Mouse (Mus musculus) midbrain, embryonic 16.5 days (tissue): ENCODE measurements around the gene Slc35e1. TPM values are rescaled to one million over a fixed set of nuclear protein-coding genes. Genes with fewer than 3 reads are reported as not detected.
A peak's percentile ranks its signal among the peaks of the same experiment; 100 is the strongest.

Experiments
- ATAC-seq: fragments of 200-750 bp; cut with Nextera tagmentation; 2 replicates; pipeline ENCODE4 v1.8.0; 2017; ENCODE audit warnings: moderate TSS enrichment
- H3K27ac ChIP-seq: fragments of 300-500 bp; sonication (generic); 2 replicates; pipeline ENCODE4 v1.5.1; 2014; ENCODE audit warnings: mild to moderate bottlenecking, low read length, mixed read lengths
- H3K27me3 ChIP-seq: fragments of 300-500 bp; sonication (generic); 2 replicates; pipeline ENCODE4 v1.6.1; 2014; ENCODE audit warnings: low read depth, low read length, mixed read lengths; ENCODE audit not compliant: control insufficient read depth, insufficient read depth
- H3K36me3 ChIP-seq: fragments of 300-500 bp; sonication (generic); 2 replicates; pipeline ENCODE4 v1.6.1; 2014; ENCODE audit warnings: mild to moderate bottlenecking, low read length, moderate library complexity, mixed read lengths; ENCODE audit not compliant: control insufficient read depth, insufficient read depth
- H3K4me1 ChIP-seq: fragments of 300-500 bp; sonication (generic); 2 replicates; pipeline ENCODE4 v1.6.1; 2014; ENCODE audit warnings: mild to moderate bottlenecking, low read length, mixed read lengths; ENCODE audit not compliant: control insufficient read depth, insufficient read depth
- H3K4me2 ChIP-seq: fragments of 300-500 bp; sonication (generic); 2 replicates; pipeline ENCODE4 v1.6.1; 2014; ENCODE audit warnings: mild to moderate bottlenecking, low read length, mixed read lengths
- H3K4me3 ChIP-seq: fragments of 300-500 bp; sonication (generic); 2 replicates; pipeline ENCODE4 v1.5.1; 2014; ENCODE audit warnings: low read depth, mild to moderate bottlenecking, low read length, moderate library complexity, mixed read lengths
- H3K9ac ChIP-seq: fragments of 300-500 bp; sonication (generic); 2 replicates; pipeline ENCODE4 v1.6.1; 2014; ENCODE audit warnings: low read depth, low read length, mixed read lengths
- H3K9me3 ChIP-seq: fragments of 300-500 bp; sonication (generic); replicated peaks from 2 replicates; pipeline ENCODE4 v1.6.1; 2014; ENCODE audit warnings: mild to moderate bottlenecking, low read length, mixed read lengths; ENCODE audit not compliant: control insufficient read depth, poor library complexity, severe bottlenecking
- WGBS: fragments of 180-500 bp; shearing (Covaris S2); extraction: QIAGEN DNeasy Blood & Tissue Kit; methylation state at CpG from one replicate; pipeline ENCODE4 v1.1.7; 2014; 5-methylcytosine and 5-hydroxymethylcytosine counted together
- polyA plus RNA-seq: library from polyadenylated mRNA; unstranded; fragments of >200 nt; fragmentation: Nextera tagmentation; extraction: Ambion mirVana; gene quantifications from 2 replicates; pipeline ENCODE4 v1.2.1, GENCODE M21; 2015

Gene Slc35e1
- polyA plus RNA-seq, 1 experiment from 2014 or later, result 8.2 TPM

DNA sequence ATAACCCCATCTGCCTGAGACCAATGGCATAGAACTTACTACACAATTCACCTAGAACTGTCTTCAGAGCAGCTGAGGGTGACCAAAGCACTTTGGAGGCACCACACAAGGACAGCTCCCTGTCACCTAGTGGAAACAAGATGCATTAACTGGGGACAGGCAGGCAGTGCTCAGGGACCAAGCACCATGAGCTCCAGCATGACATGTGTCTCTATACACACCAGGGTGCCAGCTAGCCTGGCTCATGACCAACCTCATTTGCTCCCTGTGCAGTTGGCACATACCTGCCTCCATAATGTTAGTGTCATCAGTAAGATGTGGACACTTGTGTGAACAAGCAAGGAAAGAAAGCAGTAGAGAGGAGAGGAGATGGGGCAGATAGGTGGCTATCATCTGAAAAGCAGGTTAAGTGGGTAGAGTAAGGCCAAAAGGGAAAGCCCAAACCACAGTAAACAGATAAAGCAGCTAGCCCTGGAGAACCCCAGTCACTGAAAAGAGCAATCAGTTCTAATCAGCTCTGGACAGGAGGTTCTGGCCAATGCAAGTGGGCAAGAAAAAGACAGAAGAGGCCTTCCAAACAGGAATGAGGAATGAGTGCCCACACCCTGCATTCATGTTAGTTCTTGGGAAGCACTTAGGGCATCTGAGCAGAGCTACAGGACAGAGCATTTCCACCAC lies 12.4 kb upstream of the Slc35e1 start:
- Histone ChIP-seq H3K9me3 (no peaks in the 10 kb centered on the region), H3K4me3 (no peak overlapping the region), H3K36me3 (no peaks in the 10 kb centered on the region), H3K27ac (no peak overlapping the region), H3K27me3 (no peaks in the 10 kb centered on the region), H3K4me1 (peaks cover 4% of the 10 kb centered on the region; the same call in 1 of the 2 replicates), H3K9ac (no peak overlapping the region), H3K4me2 (no peak overlapping the region)
- no peak for ATAC-seq

DNA sequence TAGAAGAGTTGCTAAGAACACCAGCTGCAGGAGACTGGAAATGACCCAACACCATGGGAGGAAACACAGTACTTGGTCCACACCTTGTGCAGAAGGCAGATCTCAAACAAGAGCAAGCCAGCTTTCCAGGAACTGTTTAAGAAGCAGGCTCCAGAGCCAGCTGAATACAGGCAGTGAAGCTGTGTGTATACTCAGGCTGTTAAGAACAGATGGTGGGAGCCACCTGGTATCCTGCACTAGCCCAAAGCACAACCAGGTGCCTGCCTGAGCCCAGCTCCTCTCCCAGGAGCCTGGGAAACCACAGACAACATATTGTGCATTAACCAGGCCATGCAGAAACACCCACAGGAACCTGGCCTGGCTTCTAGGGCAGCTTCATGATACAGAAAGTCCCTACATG lies 11.7 kb upstream of the Slc35e1 start:
- no peak for ATAC-seq
- Histone ChIP-seq H3K4me2 (no peak overlapping the region), H3K36me3 (no peaks in the 10 kb centered on the region), H3K27ac (no peak overlapping the region), H3K4me1 (peaks cover 4% of the 10 kb centered on the region; the same call in 1 of the 2 replicates), H3K9ac (no peak overlapping the region), H3K9me3 (no peaks in the 10 kb centered on the region), H3K27me3 (no peaks in the 10 kb centered on the region), H3K4me3 (no peak overlapping the region)

DNA sequence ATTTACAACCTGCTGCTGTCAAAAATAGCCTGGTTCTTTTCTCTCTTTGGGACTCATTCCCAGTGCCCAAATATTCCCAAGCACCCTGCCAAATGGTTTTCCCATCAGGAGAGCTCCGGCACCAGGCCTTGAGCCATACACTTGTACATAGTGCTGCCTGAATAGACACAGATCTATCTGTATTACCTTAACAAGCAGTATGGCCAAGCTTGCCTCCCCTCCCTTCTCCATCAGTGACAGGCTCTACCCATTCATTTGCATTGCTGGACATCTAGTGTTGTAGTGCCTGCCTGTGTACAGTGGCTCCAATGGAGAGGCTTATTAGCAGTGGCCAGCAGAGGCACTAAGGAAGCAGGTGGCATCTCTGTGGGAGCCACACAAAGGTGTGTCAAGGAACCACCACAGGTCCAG lies 8.1 kb upstream of the Slc35e1 start:
- H3K4me2 ChIP-seq, result no peak overlapping the region
- peaks cover 4% of the 10 kb centered on the region; the same call in 1 of the 2 replicates for H3K4me1 ChIP-seq
- H3K9ac ChIP-seq, result no peak overlapping the region
- H3K9me3 ChIP-seq, result no peaks in the 10 kb centered on the region
- ATAC-seq, result no peak
- peaks cover 11% of the 10 kb centered on the region for H3K36me3 ChIP-seq
- H3K27ac ChIP-seq, result no peak overlapping the region
- no peak overlapping the region for H3K4me3 ChIP-seq
- no peaks in the 10 kb centered on the region for H3K27me3 ChIP-seq
- 97% methylated on average over 1 of the region's 1 CpGs for WGBS

DNA sequence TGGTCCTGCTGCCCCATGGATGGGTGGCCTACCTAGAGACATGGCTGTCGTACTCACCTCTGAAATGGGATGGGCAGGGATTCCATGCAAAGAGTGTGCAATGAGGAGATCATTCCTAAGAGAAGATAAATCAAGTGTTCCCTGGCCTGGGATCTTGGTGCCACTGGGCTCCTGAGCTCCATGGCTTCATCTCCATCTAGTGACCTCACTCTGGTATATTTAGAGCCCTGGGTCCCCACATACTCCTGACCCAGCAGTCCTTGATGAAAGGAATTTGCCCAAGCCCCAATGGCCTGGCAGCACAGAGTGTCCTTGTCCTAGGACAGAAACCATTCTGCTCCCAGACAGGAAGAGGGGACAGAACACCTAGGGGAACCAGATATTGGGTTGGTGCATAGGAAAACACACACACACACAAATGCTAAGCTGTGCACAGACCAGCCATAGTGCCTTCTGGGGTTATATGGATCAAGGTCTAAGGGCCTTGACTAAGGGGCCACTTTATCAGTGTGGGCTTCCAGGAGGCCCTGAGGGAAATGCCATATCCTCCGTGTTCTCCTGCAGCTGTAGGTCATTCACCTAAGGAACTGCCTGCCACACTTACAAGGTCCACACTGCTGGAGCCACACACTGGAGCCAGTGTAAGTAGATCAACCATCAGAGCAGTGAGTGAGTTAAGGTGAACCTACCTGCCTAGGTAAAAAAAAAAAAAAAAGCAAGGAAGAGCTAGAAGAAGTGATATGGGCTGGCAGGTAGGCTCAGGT lies 7.3 kb upstream of the Slc35e1 start:
- Histone ChIP-seq H3K4me2 (no peak overlapping the region), H3K9me3 (no peaks in the 10 kb centered on the region), H3K27me3 (no peaks in the 10 kb centered on the region), H3K4me1 (peaks cover 4% of the 10 kb centered on the region; the same call in 1 of the 2 replicates), H3K9ac (no peak overlapping the region), H3K27ac (no peak overlapping the region), H3K4me3 (no peak overlapping the region), H3K36me3 (peaks cover 14% of the 10 kb centered on the region)
- no peak for ATAC-seq
- 94% methylated on average over 2 of the region's 2 CpGs for WGBS

DNA sequence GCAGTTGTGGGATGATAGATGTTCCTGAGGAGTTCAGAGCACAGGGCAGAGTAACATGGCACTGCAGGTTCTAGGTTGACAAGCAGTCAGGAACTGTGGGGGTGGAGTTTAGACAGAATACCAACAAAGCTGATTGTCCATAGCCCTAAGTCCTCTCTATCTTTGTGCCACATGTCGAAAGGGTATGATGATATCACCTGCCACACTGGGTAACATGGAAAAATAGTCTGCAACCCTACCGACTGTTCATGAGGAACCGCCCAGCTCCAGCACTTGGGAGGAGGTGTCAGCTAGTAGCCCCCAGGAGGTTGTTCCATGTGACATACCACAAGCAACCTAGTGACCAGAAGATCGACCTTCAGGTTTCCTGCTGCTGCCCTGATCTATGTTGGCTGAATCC lies 6.1 kb upstream of the Slc35e1 start:
- H3K4me3 ChIP-seq, result no peak overlapping the region
- no peak overlapping the region for H3K9ac ChIP-seq
- no peaks in the 10 kb centered on the region for H3K27me3 ChIP-seq
- no peaks in the 10 kb centered on the region for H3K9me3 ChIP-seq
- ATAC-seq, result no peak
- H3K36me3 ChIP-seq, result peaks cover 14% of the 10 kb centered on the region
- no peak overlapping the region for H3K27ac ChIP-seq
- peaks cover 10% of the 10 kb centered on the region for H3K4me1 ChIP-seq
- 94% methylated on average over 4 of the region's 4 CpGs for WGBS
- no peak overlapping the region for H3K4me2 ChIP-seq

DNA sequence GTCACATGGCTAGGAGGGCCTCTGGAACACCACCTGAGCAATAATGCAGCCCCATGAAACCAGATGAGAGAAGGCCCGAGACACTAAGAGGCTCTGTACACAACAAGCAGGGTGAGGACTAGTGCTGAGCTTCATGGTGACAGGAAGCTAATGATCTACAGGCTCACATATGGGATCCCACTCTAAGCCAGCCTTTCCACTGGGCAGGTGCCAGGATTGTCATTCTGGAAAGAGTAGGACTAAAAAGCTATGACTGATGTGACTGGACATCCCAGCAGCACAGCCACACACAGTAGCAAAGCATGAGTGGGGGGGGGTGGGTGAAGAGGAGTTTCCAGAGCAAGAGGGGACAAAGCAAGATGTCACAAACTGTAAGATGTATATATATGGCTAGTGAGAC lies 5.5 kb upstream of the Slc35e1 start:
- Histone ChIP-seq H3K36me3 (peaks cover 14% of the 10 kb centered on the region), H3K4me2 (no peak overlapping the region), H3K4me3 (no peak overlapping the region), H3K9ac (no peak overlapping the region), H3K27ac (no peak overlapping the region), H3K4me1 (peaks cover 12% of the 10 kb centered on the region), H3K9me3 (no peaks in the 10 kb centered on the region), H3K27me3 (no peaks in the 10 kb centered on the region)
- no peak for ATAC-seq
- WGBS, result 87% methylated on average over 1 of the region's 1 CpGs

DNA sequence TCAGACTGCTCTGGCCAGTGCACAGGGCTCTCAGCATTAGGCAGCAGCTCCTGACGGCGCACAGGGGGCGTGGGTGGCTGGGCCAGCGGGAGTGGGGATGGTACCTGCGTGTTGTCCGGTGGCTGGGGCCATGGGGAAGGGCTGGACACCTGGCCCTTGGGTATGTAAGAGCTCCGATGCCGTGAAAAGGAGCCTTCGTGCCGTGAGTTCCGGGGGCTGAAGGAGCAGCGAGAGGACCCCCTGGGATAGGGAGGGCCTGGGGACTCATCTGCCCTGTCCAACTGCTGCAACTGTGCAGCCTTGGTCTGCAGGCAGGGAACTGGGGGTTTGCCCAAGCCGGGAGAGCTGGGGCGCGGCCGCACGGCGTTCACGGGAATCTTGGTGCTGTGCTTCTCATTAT lies 3.8 kb upstream of the Slc35e1 start:
- 88% methylated on average over 19 of the region's 19 CpGs for WGBS
- ATAC-seq, result no peak

DNA sequence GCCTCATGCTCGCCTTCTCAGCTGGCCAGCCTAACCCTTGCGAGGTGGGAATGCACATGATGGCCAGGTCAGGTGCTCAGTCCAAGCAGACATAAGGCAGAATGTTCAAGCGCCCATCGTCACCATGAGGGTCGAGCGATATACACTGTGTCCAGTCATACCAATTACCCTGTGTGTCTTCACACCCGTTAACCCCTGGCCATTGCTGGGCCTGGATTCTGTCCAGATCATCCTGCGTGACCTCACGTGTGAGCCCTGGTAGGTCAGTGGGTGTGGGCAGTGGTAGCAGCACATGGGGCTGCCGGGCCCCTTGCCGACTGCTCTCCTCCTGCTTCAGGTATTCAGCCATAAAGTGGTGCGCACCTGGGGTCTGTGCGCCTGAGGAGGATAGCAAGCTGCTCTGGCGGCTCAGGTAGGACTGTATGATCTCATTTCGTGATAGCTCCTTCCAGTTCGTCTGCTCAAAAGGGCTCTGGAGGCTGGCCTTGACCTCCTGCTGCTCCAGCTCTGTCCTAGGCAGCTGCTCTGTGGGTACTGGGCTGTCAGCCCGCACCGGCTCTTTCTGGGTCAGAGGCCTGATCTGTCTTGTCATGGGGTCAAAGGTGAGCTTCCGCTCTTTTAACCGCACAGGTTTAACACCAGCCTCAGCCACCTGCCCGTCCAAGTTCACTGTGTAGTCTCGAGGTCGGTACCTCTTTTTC lies 3.1 kb upstream of the Slc35e1 start:
- Histone ChIP-seq H3K36me3 (peaks cover 14% of the 10 kb centered on the region), H3K9ac (no peak overlapping the region), H3K4me3 (no peak overlapping the region), H3K9me3 (no peaks in the 10 kb centered on the region), H3K4me2 (no peak overlapping the region), H3K4me1 (peaks cover 25% of the 10 kb centered on the region), H3K27me3 (no peaks in the 10 kb centered on the region), H3K27ac (no peak overlapping the region)
- no peak for ATAC-seq
- 86% methylated on average over 23 of the region's 23 CpGs for WGBS

More for the DNA sequence above, 3.8 kb upstream of the Slc35e1 start:
- Histone ChIP-seq H3K27ac (no peak overlapping the region), H3K9ac (no peak overlapping the region), H3K9me3 (no peaks in the 10 kb centered on the region), H3K36me3 (peaks cover 14% of the 10 kb centered on the region), H3K27me3 (no peaks in the 10 kb centered on the region), H3K4me1 (peaks cover 18% of the 10 kb centered on the region), H3K4me2 (no peak overlapping the region), H3K4me3 (no peak overlapping the region)

DNA sequence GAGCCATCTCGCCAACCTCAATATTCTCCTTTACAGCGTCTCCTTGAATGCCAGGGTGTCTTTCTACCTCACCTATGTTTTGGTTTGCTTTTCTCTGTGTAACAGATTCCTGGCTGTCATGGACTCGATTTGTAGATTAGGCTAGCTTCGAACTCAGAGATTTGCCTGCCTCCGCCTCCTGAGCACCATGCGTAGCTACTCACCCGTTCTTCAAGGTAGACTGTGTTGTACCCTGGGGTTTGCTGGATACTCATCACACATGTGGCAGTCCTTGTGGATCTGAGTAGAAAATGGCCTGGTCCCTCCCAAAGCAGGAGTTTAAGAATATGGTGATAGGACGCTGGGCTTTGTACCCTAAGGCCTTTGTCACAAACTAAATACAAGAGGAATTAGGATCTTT lies 967 bp upstream of the Slc35e1 start:
- WGBS, result 14% methylated on average over 8 of the region's 8 CpGs
- ATAC-seq, result no peak
- peaks cover 17% of the 10 kb centered on the region for H3K36me3 ChIP-seq

More for the DNA sequence above, 967 bp upstream of the Slc35e1 start:
- H3K4me3 ChIP-seq, result peak overlapping the region; percentile 86
- peaks cover 25% of the 10 kb centered on the region for H3K4me1 ChIP-seq
- peak overlapping the region; percentile 70 for H3K9ac ChIP-seq
- H3K4me2 ChIP-seq, result peak overlapping the region; percentile 80
- no peaks in the 10 kb centered on the region for H3K9me3 ChIP-seq
- no peaks in the 10 kb centered on the region for H3K27me3 ChIP-seq
- peak overlapping the region; percentile 79 for H3K27ac ChIP-seq
